In the genomic region with DNA sequence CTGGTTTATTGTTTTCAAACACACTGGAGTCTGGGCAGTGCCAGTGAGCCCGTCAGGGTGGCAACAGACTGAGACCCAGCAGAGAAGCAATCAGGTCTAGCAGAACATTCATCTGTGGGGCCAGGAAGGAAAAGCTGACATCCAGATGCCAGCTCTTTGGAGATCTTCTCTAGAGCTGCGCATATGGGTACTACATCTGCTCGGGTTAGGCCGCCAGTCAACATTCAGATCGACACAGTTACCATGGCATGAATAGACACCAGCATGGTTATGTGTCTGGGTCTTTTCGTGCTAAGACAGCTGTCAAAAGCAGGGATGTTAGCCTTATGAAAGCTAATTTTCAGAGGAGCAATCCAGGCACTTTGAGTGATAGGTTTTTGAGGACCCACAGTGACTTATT, we compare ENCODE assay signal across 24 mouse cellular contexts.
DNase-seq lines count a peak whose midpoint lies in the region; ATAC-seq lines count a peak whose summit lies in the region.
"Had no signal": no experiment of that assay in that cellular context is flagged by ENCODE, and none has a peak within 500 bp of the region (broad histone marks: within the 10 kb centered on the region; RNA-seq: fewer than 3 reads in every experiment).

No protein-coding gene starts in this region.

- no peaks in the 10 kb centered on the region for H3K27me3 ChIP-seq in midbrain, embryonic 14.5 days (ENCODE audit: control insufficient read depth, insufficient read depth, low read length)
- H3K27me3 ChIP-seq in midbrain, embryonic 15.5 days (replicated peaks): no peaks in the 10 kb centered on the region
- H3K27me3 ChIP-seq: embryonic facial prominence, embryonic 12.5 days; embryonic facial prominence, embryonic 15.5 days; forebrain, embryonic 15.5 days; heart, embryonic 12.5 days; heart, embryonic 15.5 days had no signal

- no peak for ATAC-seq in midbrain, embryonic 14.5 days (ENCODE audit: low FRiP score, low TSS enrichment)
- no peak for ATAC-seq in midbrain, embryonic 15.5 days (replicated peaks)
- ATAC-seq: activated CD4-positive, CD25-positive, alpha-beta regulatory T cell, adult 4 months; forebrain, embryonic 15.5 days had no signal

- peaks cover 7% of the 10 kb centered on the region; the same call in 1 of the 2 replicates for H3K4me1 ChIP-seq in midbrain, embryonic 14.5 days (ENCODE audit: control insufficient read depth, insufficient read depth, low read length)
- H3K4me1 ChIP-seq in midbrain, embryonic 15.5 days: no peaks in the 10 kb centered on the region; the same call in 1 of the 2 replicates
- H3K4me1 ChIP-seq: embryonic facial prominence, embryonic 12.5 days; embryonic facial prominence, embryonic 15.5 days; heart, embryonic 12.5 days; heart, embryonic 15.5 days; hindbrain, embryonic 10.5 days had no signal

- H3K9ac ChIP-seq in midbrain, embryonic 14.5 days (replicated peaks; ENCODE audit: low read length): no peak overlapping the region
- H3K9ac ChIP-seq in midbrain, embryonic 15.5 days: no peak overlapping the region
- H3K9ac ChIP-seq: embryonic facial prominence, embryonic 12.5 days; embryonic facial prominence, embryonic 15.5 days; forebrain, embryonic 15.5 days; heart, embryonic 12.5 days; heart, embryonic 15.5 days; hindbrain, embryonic 14.5 days had no signal

- H3K4me3 ChIP-seq in midbrain, embryonic 14.5 days (replicated peaks; ENCODE audit: low read depth, low read length): no peak overlapping the region
- no peak overlapping the region for H3K4me3 ChIP-seq in midbrain, embryonic 15.5 days
- H3K4me3 ChIP-seq: embryonic facial prominence, embryonic 12.5 days; embryonic facial prominence, embryonic 15.5 days; forebrain, embryonic 15.5 days; heart, embryonic 12.5 days; heart, embryonic 15.5 days; hindbrain, embryonic 10.5 days had no signal

- H3K9me3 ChIP-seq in midbrain, embryonic 14.5 days (ENCODE audit: control insufficient read depth, low read length): no peaks in the 10 kb centered on the region
- no peaks in the 10 kb centered on the region for H3K9me3 ChIP-seq in midbrain, embryonic 15.5 days
- H3K9me3 ChIP-seq: embryonic facial prominence, embryonic 12.5 days; embryonic facial prominence, embryonic 15.5 days; forebrain, embryonic 15.5 days; heart, embryonic 12.5 days; heart, embryonic 15.5 days; hindbrain, embryonic 10.5 days had no signal

- 79% methylated on average over 6 of the region's 6 CpGs for WGBS in midbrain, embryonic 14.5 days
- 79% methylated on average over 6 of the region's 6 CpGs for WGBS in midbrain, embryonic 15.5 days

- H3K4me2 ChIP-seq in midbrain, embryonic 14.5 days (ENCODE audit: low read length): no peak overlapping the region
- H3K4me2 ChIP-seq in midbrain, embryonic 15.5 days: no peak overlapping the region
- H3K4me2 ChIP-seq: embryonic facial prominence, embryonic 12.5 days; embryonic facial prominence, embryonic 15.5 days; forebrain, embryonic 15.5 days; heart, embryonic 12.5 days; heart, embryonic 15.5 days; hindbrain, embryonic 14.5 days had no signal

- peak; percentile 50 to 65 for DNase-seq in cerebellum, postnatal 10 days
- DNase-seq in cerebellum, adult 11-12 months: no peak
- peak; percentile 52 for DNase-seq in heart, adult 11 months
- DNase-seq in heart, adult 18-20 months: no peak
- peak; percentile 21 for DNase-seq in layer of hippocampus, adult 9-11 months
- DNase-seq in layer of hippocampus, postnatal 36 days: no peak
- no peak for DNase-seq in midbrain, embryonic 14.5 days
- DNase-seq: adrenal gland, adult 8-10 months; adrenal gland, postnatal 25 days; cerebellum, adult 8-10 months; cerebellum, postnatal 25 days; gastrocnemius, postnatal 10 days; gastrocnemius, postnatal 36 days; heart, postnatal 10 days; heart, postnatal 36 days had no signal

- H3K36me3 ChIP-seq in midbrain, embryonic 14.5 days (ENCODE audit: control insufficient read depth, insufficient read depth, low read length): no peaks in the 10 kb centered on the region
- no peaks in the 10 kb centered on the region for H3K36me3 ChIP-seq in midbrain, embryonic 15.5 days (replicated peaks)
- H3K36me3 ChIP-seq: embryonic facial prominence, embryonic 12.5 days; embryonic facial prominence, embryonic 15.5 days; forebrain, embryonic 15.5 days; heart, embryonic 12.5 days; heart, embryonic 15.5 days; hindbrain, embryonic 10.5 days had no signal

- 0 out of 2 replicates have a peak overlapping the region, but pooled peaks have one; percentile 37 for H3K27ac ChIP-seq in midbrain, embryonic 14.5 days (replicated peaks; ENCODE audit: low read depth, low read length)
- H3K27ac ChIP-seq in midbrain, embryonic 15.5 days: no peak overlapping the region
- H3K27ac ChIP-seq: embryonic facial prominence, embryonic 12.5 days; embryonic facial prominence, embryonic 15.5 days; forebrain, embryonic 15.5 days; heart, embryonic 15.5 days; hindbrain, embryonic 10.5 days; hindbrain, embryonic 14.5 days had no signal

Comparison
In these comparisons a context has a peak if more than half of its experiments do, and no peak if none do; other contexts are left out.
1. DNase-seq: peak in cerebellum, postnatal 10 days (2 of 2), heart, adult 11 months (single experiment) and layer of hippocampus, adult 9-11 months (single experiment); none in cerebellum, adult 11-12 months (single experiment), heart, adult 18-20 months (0 of 2), layer of hippocampus, postnatal 36 days (0 of 2) and midbrain, embryonic 14.5 days (single experiment).